Mouse (Mus musculus) left cerebral cortex, postnatal 36 days (tissue): ENCODE measurements around the gene Cobl. TPM values are rescaled to one million over a fixed set of nuclear protein-coding genes. Genes with fewer than 3 reads are reported as not detected.

Source experiments
- DNase-seq, 2 experiments: peaks; one replicate each; pipeline ENCODE4 v3.0.0; 2021 to 2022; ENCODE audit warnings: low spot score in 2 of 2, mixed read lengths in 1 of 2
- intact Hi-C: fragments of 180-260 bp; cut with DNase I; formaldehyde crosslinking; loops from one replicate; pipeline ENCODE4 v1.15.1; 2025
- total RNA-seq, 2 experiments: library from RNA; stranded (reverse); gene quantifications; 2 replicates each; pipeline ENCODE4 v1.2.3; 2021

Gene Cobl
- total RNA-seq, 2 experiments from 2014 or later = 104 to 125 TPM

DNA sequence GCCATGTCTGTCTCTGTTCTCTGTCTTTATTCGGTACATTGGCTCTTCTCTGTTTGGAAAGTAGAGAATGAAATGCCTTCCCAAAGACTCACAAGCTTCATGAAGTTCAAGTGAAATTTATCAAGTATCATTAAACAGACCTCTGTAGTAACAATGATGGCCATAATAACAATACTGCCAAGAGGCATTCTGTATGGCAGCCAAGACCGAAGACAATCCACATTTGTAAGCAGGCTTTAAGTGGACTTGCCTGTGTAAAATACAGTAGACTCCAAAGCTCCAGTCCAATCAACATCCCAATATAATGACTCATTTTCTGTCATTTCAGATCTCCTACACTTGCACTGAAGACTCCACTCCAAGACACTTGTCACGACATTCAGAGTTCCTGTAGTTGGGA lies 16.7 kb downstream of the Cobl start:
- DNase-seq = no peak
- intact Hi-C loops = no loop called here

DNA sequence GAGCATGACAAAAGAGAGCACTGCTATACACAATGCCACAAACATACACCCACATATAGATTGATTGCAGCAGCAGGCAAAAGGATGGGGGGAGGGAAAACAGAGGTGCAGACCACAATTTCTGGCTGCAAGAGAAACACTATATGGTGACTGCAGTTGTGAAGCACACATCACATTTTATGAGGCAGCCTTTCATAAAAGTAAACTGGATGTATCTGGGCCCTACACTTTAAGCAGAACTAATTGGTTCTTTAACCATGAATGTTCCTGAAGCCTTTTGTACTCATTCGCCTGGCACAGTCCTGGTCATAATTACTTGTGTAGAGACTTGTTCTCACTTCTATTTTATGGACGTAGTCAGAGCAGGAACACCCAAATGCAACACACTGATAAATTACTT lies 19.5 kb downstream of the Cobl start:
- intact Hi-C loops = no loop called here
- DNase-seq = no peak

DNA sequence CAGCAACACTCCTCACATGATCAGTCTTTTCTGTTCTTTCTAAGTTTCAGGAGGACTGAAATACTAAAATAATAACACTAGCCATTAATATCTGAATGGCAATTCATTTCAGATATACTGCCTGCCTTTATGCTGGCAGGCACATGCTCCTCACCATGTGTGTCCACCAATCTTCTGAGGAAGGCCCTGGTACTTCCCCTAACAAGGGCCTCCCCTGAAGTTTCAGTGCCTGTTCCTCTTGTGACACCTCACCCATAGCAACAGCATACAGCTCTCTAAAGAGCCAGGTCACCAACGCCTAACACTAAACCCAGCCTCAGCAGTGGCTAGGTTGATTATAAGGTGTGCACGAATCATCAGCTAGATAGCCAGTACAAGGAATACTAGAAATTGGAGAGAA lies 20.5 kb downstream of the Cobl start:
- no peak for DNase-seq
- intact Hi-C loops = no loop called here

DNA sequence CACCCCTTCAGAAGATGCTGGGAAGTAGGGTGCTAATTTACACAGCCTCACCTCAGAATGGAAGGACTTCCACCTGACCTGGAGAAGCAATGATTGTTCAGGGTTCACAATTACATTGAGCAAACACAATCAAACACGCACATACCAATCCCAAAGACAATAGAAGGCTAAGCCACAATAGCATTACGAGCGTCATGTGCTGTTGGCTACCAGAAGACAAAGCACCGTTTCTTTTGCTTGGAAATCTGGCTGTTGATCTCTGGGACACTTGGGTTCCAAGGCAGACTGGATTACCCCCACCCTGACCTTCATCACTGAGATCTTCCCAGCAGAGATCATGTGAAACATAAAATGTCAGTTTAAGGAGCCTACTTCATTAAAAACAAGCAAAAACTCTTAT lies 21.1 kb downstream of the Cobl start:
- intact Hi-C loops = no loop called here
- DNase-seq = no peak

DNA sequence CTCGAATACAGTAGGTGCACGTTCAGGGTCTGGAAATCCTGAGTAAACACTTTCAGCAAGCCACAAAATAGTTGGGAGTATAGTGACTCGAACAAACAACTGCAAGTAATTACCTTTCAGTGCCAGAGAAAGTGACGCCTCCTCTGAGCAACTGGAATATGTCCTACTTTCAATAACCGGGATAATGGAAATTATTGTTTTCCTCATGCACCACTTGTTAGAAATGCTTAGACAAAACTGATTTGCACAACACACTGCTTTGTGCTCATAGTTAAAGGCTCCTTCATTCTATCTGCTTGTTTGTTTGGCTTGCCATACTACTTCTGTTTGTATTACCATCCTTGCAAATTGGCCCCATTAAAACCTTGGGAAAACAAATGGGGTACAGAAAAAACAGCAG lies 21.6 kb downstream of the Cobl start:
- intact Hi-C loops = no loop called here
- no peak for DNase-seq

DNA sequence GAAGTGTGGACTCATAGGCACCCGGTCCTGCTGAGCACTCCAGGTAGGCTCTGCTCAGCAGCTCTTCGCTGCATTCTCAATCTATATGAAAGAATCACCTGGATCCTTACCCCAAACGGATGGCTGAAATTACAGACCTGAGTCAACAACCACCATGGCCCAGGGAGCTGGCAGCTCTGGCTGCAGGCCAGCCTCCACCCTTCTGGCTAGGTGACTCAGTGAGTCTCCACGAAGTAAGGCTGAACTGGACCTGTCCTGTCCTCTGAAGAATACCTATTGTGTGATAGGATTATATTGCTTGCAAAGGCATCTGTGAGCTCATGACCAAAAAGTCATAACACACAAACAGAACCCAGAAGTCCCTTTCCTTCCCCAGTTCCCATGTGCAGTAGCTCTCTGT lies 22.5 kb downstream of the Cobl start:
- intact Hi-C loops = no loop called here
- no peak for DNase-seq

DNA sequence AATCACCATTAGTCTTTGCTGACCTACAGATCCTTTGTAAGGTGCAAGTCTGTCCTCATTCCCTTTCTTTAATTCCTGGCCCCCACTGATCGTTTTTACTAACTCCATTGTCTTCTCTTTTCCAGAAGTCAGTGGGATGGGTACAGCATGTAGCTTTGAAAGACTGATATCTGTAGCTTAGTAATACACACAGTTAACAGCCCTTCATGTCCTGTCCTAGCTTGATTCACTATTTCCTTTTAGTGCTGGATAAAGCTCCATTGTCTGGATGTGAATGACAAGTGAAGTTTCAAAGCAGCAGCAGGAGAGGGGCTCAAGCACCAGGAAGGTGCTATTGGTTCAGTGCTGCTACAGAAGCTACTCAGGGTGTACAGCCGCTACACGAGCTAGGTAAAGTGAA lies 28.9 kb downstream of the Cobl start:
- intact Hi-C loops = no loop called here
- no peak for DNase-seq

DNA sequence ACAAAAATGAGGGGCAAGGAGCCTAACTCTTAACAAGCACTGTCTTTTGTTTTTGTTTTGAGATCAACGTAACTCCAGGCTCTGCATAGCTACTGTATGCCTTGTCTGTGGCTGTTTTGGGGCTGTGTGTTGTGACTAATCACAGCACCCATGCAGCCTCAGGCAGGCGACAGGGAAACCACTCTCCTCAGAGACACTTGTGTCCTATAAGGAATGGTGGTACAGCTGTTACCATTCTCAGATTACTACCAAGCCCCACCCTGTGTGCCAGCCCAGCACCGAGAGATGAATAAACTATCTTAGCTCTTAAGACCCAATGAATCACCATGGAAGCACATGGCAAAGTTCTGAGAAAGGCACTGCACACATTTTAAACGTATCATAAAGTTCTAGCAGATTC lies 29.7 kb downstream of the Cobl start:
- intact Hi-C loops = no loop called here

DNA sequence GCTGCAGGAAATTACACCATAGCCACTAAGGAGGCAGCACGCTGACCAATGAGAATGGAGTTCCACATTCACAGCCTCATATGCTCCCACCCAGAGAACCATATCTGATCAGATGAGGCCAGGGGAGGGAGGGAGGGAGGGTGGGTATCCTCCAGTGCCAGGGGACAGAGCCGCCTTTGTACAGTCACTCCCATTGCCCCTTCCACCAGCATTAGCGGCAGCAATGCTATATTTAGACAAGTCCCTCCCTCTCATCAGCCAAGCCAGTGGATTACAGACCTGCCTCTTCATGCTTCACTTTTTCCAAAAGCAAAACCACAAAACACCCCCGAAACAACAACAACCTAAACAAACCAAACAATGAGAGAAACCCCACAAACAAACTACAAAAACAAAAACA lies 30.2 kb downstream of the Cobl start:
- intact Hi-C loops = no loop called here
- no peak for DNase-seq

More for the DNA sequence above, 29.7 kb downstream of the Cobl start:
- no peak for DNase-seq

DNA sequence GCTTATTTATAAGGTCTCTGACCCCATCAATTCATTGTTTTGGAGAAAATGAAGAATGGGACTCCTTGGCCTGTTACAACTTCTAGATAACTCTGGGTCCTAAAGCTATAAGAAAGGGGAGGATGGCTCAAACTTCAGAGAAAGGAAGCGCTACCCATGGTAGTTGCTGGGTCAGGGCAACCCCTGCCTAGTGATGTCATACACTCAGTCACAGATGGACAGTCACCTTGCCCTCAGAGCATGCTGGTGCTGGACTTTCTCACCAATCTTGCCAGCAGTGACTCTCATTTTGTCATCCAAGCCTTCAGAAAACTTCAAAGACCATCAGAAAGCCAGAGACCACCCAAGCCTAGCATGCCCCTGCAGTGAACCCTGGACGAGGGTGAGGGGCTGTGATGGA lies 32.8 kb downstream of the Cobl start:
- intact Hi-C loops = no loop called here

DNA sequence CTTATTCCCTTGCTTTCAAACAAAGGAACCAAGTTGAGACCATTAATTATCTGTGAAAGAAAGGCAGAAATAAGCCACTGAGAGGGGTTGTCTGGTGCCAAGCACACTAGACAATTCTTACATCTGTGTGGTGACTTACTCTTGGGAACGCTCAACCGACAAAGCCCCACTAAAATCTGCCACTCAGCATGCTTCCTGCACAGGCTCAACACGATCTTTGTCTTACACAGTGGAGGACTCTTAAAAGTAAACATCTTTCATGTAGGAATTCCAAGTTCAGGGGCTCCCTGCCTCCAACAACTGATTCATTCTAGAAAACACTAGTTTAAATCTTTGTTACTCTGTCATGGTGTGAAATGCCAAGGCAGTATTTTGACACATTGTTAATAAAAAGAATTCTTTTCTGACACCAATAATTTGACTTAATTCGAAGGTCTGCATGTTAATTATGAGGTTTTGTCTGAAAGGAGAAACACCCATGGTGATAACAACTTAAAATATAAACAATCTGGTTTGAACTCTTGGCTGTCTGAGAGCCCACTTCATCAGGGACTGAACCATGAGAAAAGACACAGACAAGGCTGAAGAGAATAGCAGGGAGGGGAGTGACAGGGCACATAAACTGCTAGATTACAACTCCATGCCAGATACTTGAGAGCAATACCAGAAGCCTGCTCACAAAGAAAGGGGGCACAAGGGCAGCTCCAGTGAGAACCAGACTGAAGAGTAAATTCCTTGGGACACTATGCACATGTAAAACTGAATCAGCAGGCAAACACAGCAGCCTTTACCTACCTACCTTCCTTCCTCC lies 34.3 kb downstream of the Cobl start:
- DNase-seq = no peak
- intact Hi-C loops = no loop called here

More for the DNA sequence above, 32.8 kb downstream of the Cobl start:
- no peak for DNase-seq

DNA sequence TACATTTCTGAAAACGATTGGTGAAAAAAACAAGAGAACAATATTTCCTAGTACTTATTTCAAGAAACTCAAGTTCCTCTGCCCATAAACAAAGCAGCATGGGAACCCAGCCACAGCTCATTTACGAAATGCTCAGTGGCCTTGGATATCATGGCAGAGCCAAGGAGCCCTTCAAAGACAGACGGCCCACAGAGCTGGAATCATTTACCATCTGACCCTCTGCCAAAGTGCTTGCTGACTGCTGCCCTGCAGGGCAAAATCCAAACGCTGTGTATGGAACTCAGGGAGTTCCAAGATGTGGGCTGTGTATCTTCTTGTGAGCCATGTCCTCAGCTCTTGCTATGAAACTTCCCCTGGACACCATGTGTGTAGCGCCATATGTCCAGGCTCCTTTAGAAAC lies 38.0 kb downstream of the Cobl start:
- no peak for DNase-seq
- intact Hi-C loops = loop anchor here (5.0 kb wide), 1 partner anchor 44 kb away; no protein-coding TSS in a partner anchor

DNA sequence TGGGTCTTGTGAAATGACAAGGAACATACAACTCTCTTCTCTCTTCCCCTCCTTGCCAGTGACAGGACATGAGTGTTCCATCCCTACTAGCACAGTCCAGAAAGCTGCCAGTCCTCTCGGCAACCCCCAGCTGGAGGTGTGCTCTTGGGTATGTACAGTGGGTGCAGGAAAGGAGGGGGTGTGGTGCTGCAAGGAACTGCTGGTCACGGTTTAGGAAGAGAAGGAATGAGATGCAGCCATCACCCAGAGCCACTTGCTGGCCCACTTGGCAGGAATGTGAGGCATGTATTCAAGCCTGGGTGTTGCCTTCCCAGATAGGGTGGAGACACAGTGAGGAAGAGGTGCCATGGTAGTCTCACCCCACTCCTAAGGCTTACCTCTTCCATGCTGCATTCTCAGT lies 40.6 kb downstream of the Cobl start:
- DNase-seq = no peak
- intact Hi-C loops = no loop called here

DNA sequence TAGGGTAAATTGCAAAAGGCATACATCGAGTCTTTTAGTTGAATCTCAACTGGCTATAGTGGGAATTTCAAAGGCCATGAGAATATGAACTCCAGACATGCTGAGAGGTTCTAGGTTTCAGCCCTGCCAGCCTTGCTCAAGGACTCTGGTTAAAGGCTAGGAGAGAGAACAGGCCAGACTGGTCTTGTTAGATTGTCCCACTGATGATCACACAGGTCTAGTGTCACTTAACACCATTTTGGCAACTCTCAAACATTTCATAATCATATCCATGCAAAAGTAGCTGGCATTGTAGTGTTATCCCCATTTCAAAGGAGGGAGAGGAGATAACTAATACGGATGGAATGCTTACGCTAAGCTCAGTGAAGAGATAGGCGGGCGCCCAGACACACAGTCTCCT lies 43.6 kb downstream of the Cobl start:
- DNase-seq = no peak
- intact Hi-C loops = no loop called here

DNA sequence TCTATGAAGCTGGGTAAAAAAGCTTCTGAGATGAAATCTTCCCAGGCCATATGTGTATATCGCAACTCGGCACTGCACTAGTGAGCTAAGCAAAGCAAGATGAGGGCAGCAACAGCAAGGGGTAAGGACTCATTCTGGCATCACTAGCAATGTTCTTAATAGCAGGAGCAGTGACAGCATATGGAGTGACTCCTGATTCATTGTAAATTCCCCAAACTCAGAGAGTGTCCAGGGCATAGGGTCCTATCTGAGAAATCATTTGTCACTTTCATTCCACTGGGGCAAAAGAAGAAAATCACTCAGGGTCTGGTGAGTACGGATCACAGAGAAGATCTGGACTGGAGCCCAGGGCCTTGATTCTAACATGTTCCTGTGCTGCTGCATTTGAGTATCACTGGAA lies 44.6 kb downstream of the Cobl start:
- intact Hi-C loops = no loop called here
- no peak for DNase-seq

DNA sequence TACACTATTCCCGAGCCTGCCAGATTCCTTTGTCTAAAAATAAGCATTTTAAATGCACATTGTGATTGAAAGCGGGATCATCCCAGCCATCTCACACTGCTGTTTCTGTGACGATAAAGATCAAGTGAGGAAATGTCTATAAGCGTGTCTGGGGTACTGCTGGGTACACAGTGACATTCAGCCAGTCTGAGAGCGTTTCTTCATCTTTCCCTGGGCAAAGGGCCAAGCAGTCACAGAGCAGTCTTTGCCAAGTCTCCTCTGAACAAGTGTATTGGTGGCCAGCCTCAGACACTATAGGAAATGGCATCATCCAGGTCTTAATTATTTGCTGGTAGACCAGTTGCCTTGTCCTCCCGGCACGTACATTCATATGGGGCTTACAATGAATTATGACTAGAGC lies 47.9 kb downstream of the Cobl start:
- DNase-seq = no peak
- intact Hi-C loops = no loop called here

DNA sequence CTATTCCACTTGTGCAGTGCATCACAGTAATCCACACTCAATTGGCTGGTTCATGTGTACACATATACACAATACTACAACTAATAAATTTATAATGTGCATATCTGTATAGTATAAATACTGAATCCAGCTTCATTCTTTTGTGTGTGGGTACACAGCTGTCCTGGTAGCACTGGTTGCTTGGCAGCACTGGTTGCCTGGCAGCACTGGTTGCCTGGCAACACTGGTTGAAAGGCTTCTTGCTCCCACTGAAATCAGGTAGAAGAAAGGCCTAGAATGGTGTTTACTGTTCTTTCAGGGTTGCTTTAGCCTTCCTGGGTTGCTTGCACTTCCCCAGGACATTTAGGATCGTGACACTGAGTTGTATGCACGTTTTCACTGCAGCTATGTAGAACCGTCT lies 49.4 kb downstream of the Cobl start:
- no peak for DNase-seq
- intact Hi-C loops = no loop called here

DNA sequence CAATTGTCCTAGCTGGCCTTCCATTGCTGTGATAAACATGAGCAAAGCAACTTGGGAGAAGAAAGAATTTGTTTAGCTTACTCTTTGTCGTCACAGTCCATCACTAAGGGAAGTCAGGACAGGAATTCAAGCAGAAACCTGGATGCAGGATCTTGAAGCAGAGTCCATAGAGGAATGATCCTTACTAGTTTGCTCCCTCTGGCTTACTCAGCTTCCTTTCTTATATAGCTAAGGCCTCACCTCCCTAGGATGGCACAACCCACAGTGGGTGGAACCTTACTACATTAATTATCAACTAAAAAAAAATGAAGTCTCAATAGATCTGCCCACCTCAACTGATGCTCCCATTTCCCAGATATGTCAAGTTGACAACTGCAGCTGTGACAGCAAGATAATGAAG lies 52.8 kb downstream of the Cobl start:
- DNase-seq = no peak
- intact Hi-C loops = no loop called here

DNA sequence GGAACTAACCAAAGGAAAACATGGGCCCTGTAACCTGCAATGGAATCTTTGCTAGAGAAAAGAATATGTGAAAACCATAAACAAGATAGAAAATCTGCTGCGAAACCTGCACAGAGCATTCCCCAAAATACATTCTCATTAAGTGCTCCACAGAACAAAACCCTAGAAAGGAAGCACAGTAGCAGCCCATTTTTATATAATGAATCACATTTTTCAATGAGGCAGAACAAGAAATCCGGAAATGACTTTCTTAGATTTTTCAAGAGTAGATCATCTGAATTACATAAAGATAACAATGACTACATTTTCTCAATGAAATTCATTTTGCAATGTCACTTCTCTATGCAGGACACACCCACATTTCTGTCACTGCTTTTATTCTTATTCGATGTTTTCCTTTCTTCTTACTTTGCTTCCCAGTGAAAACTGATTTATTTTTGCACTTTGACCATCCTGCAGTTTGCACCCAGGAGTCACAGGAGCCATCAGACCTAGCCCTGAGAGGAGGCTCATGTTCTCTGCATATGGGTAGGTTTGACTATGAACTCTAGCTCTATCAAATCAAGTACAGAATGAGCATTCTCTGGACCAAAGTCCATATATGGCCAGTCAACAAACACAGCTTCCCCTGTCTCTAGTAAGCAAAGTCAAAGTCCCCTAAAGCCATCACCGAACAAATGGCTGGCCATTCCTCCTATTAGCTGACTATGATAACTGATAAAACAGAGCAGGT lies 53.5 kb downstream of the Cobl start:
- DNase-seq = no peak
- intact Hi-C loops = no loop called here

DNA sequence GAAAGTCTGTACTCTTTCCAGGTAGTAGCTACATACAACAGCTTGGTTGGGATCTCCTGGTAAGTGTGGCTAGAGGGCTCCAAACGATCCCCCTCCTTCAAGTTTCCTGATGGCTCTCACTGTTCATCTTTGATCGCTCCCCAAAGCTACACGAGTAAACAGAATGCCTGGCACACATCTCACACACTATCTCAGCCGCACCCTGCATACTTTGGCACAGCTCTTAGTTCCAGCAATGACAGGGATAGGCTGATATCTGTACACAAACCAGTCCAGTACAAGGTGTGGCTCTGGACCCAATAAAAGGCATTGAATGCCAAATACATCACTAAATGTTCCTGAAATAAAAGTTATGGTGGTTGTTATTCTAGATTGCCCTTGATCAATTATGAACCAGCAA lies 55.3 kb downstream of the Cobl start:
- no peak for DNase-seq
- intact Hi-C loops = no loop called here

DNA sequence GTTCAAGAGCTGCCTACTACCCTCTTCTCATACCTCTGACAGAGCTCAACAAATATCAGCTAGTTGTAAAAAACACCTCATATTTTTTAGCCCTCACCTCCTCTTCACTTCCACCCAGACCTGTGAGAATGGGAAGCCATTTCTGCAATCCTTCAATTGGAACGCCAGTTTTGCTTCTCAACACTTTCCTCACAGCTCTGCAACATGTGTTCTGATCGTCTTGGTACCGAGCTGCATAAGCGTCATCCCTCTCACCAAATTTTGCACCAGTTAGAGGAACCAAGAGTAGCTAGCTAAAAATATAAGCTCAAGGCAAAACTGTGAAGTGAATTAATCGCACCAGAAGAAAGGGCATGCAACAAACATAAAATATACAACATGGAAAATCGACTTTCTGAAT lies 56.9 kb downstream of the Cobl start:
- intact Hi-C loops = no loop called here

More for the DNA sequence above, 56.9 kb downstream of the Cobl start:
- no peak for DNase-seq
